Mouse (Mus musculus) lung, adult 2 months (tissue): ENCODE data around the gene Gli3. TPM values are rescaled to one million over a fixed set of nuclear protein-coding genes. Genes with fewer than 3 reads are reported as not detected.
A peak's percentile ranks its signal among the peaks of the same experiment; 100 is the strongest.

Experiments
- DNase-seq: peaks from one replicate; pipeline ENCODE4 v3.0.0; 2022
- H3K4me1 ChIP-seq: fragments of 200-500 bp; 2 replicates; pipeline ENCODE4 v1.6.1; 2011; ENCODE audit warnings: low read length; ENCODE audit not compliant: control insufficient read depth, insufficient read depth
- H3K4me3 ChIP-seq: fragments of 200-500 bp; replicated peaks from 2 replicates; pipeline ENCODE3; 2011; ENCODE audit warnings: low read depth, mild to moderate bottlenecking, control low read depth, low read length; ENCODE audit errors: extremely low read depth
- CTCF ChIP-seq: fragments of 200-500 bp; IDR thresholded peaks from 2 replicates; pipeline ENCODE4 v1.5.1; 2011; ENCODE audit warnings: mild to moderate bottlenecking, low read length, control low read depth; ENCODE audit not compliant: insufficient read depth
- POLR2A ChIP-seq: fragments of 200-500 bp; IDR thresholded peaks from 2 replicates; pipeline ENCODE4 v1.6.1; 2011; ENCODE audit warnings: low read depth, mild to moderate bottlenecking, control low read depth, low read length, borderline replicate concordance; ENCODE audit errors: extremely low read depth
- WGBS: fragments of 180-500 bp; shearing (Covaris S2); methylation state at CpG from one replicate; pipeline ENCODE4 v1.1.7; 2018; 5-methylcytosine and 5-hydroxymethylcytosine counted together
- polyA plus RNA-seq: library from polyadenylated mRNA; depleted of rRNA; stranded (reverse); fragments of >200 nt; gene quantifications from 2 replicates; pipeline ENCODE4 v1.2.3, GENCODE M21; 2012

Gene Gli3
- polyA plus RNA-seq, 1 experiment, result 2.4 TPM

GRCm38 (mm10) chr13:15522153-15522552 lies 59.1 kb downstream of the Gli3 start:
- DNase-seq, result no peak
- Histone ChIP-seq H3K4me3 (no peak overlapping the region), H3K4me1 (no peaks in the 10 kb centered on the region)
- 82% methylated on average over 3 of the region's 3 CpGs for WGBS
- TF ChIP-seq CTCF (no peak), POLR2A (no peak)

- H3K4me3 ChIP-seq, result no peak overlapping the region
- DNase-seq, result no peak
- no peak for TF ChIP-seq POLR2A
- TF ChIP-seq CTCF, result no peak
- WGBS, result 79% methylated on average over 8 of the region's 8 CpGs
- no peaks in the 10 kb centered on the region for H3K4me1 ChIP-seq
Observed at GRCm38 (mm10) chr13:15524208-15524607, 61.2 kb downstream of the Gli3 start.

GRCm38 (mm10) chr13:15526691-15527090 lies 63.7 kb downstream of the Gli3 start:
- no peaks in the 10 kb centered on the region for H3K4me1 ChIP-seq
- no peak overlapping the region for H3K4me3 ChIP-seq
- no peak for TF ChIP-seq CTCF
- no peak for DNase-seq
- 87% methylated on average over 4 of the region's 4 CpGs for WGBS

GRCm38 (mm10) chr13:15531568-15531967 lies 68.5 kb downstream of the Gli3 start:
- Histone ChIP-seq H3K4me3 (no peak overlapping the region), H3K4me1 (no peaks in the 10 kb centered on the region)
- WGBS, result 73% methylated on average over 3 of the region's 3 CpGs
- TF ChIP-seq CTCF (no peak), POLR2A (no peak)
- DNase-seq, result no peak

- 52% methylated on average over 5 of the region's 5 CpGs for WGBS
- Histone ChIP-seq H3K4me3 (no peak overlapping the region), H3K4me1 (peaks cover 5% of the 10 kb centered on the region)
- TF ChIP-seq CTCF, result no peak
- no peak for TF ChIP-seq POLR2A
- DNase-seq, result no peak
Observed at GRCm38 (mm10) chr13:15537206-15537605, 74.2 kb downstream of the Gli3 start.

GRCm38 (mm10) chr13:15537611-15538010 lies 74.6 kb downstream of the Gli3 start:
- TF ChIP-seq POLR2A, result no peak
- no peak for TF ChIP-seq CTCF
- 79% methylated on average over 3 of the region's 3 CpGs for WGBS
- DNase-seq, result no peak
- Histone ChIP-seq H3K4me3 (no peak overlapping the region), H3K4me1 (peaks cover 5% of the 10 kb centered on the region)

- WGBS, result 48% methylated on average over 2 of the region's 2 CpGs
Observed at GRCm38 (mm10) chr13:15538389-15538788, 75.4 kb downstream of the Gli3 start.

GRCm38 (mm10) chr13:15542053-15542452 lies 79.0 kb downstream of the Gli3 start:
- DNase-seq, result no peak
- no peak for TF ChIP-seq CTCF
- TF ChIP-seq POLR2A, result no peak
- Histone ChIP-seq H3K4me1 (peaks cover 5% of the 10 kb centered on the region), H3K4me3 (no peak overlapping the region)
- 65% methylated on average over 5 of the region's 5 CpGs for WGBS

More at GRCm38 (mm10) chr13:15538389-15538788, 75.4 kb downstream of the Gli3 start:
- no peak overlapping the region for H3K4me3 ChIP-seq
- peak; percentile 16 for DNase-seq
- H3K4me1 ChIP-seq, result peaks cover 5% of the 10 kb centered on the region
- TF ChIP-seq CTCF (no peak), POLR2A (no peak)

GRCm38 (mm10) chr13:15543169-15543887 lies 80.3 kb downstream of the Gli3 start:
- Histone ChIP-seq H3K4me1 (peaks cover 3% of the 10 kb centered on the region), H3K4me3 (no peak overlapping the region)
- TF ChIP-seq CTCF (no peak), POLR2A (no peak)
- DNase-seq, result no peak
- 90% methylated on average over 12 of the region's 12 CpGs for WGBS

- WGBS, result 61% methylated on average over 7 of the region's 7 CpGs
- DNase-seq, result no peak
- no peak for TF ChIP-seq CTCF
- no peak for TF ChIP-seq POLR2A
- H3K4me3 ChIP-seq, result no peak overlapping the region
- peaks cover 3% of the 10 kb centered on the region; the same call in 1 of the 2 replicates for H3K4me1 ChIP-seq
Observed at GRCm38 (mm10) chr13:15543888-15544640, 81.0 kb downstream of the Gli3 start.
